Mouse (Mus musculus) lung, embryonic 14.5 days (tissue): ENCODE results near the gene Hddc3. TPM values are rescaled to one million over a fixed set of nuclear protein-coding genes. Genes with fewer than 3 reads are reported as not detected.

ENCODE experiments used
- ATAC-seq: fragments of 200-750 bp; cut with Nextera tagmentation; 2 replicates; pipeline ENCODE4 v1.8.0; 2017; ENCODE audit warnings: mild to moderate bottlenecking, moderate TSS enrichment, moderate library complexity; ENCODE audit not compliant: insufficient read depth
- DNase-seq: peaks from one replicate; pipeline ENCODE4 v3.0.0-alpha.2; 2015
- H3K27ac ChIP-seq: fragments of 300-500 bp; sonication (generic); 2 replicates; pipeline ENCODE4 v1.5.1; 2014; ENCODE audit warnings: low read depth, mild to moderate bottlenecking, moderate library complexity
- H3K27me3 ChIP-seq: fragments of 300-500 bp; sonication (generic); 2 replicates; pipeline ENCODE4 v1.6.1; 2014; ENCODE audit warnings: low read length, control low read depth; ENCODE audit not compliant: insufficient read depth
- H3K36me3 ChIP-seq: fragments of 300-500 bp; sonication (generic); 2 replicates; pipeline ENCODE4 v1.6.1; 2014; ENCODE audit warnings: control low read depth; ENCODE audit not compliant: insufficient read depth
- H3K4me1 ChIP-seq: fragments of 300-500 bp; sonication (generic); 2 replicates; pipeline ENCODE4 v1.6.1; 2014; ENCODE audit warnings: antibody characterized with exemption, control low read depth; ENCODE audit not compliant: insufficient read depth
- H3K4me2 ChIP-seq: fragments of 300-500 bp; sonication (generic); 2 replicates; pipeline ENCODE4 v1.6.1; 2014; ENCODE audit warnings: mild to moderate bottlenecking
- H3K4me3 ChIP-seq: fragments of 300-500 bp; sonication (generic); 2 replicates; pipeline ENCODE4 v1.5.1; 2014; ENCODE audit warnings: low read depth, low read length
- H3K9ac ChIP-seq: fragments of 300-500 bp; sonication (generic); 2 replicates; pipeline ENCODE4 v1.6.1; 2014
- H3K9me3 ChIP-seq: fragments of 300-500 bp; sonication (generic); 2 replicates; pipeline ENCODE4 v1.6.1; 2016; ENCODE audit warnings: low read depth, low read length, control low read depth
- CTCF ChIP-seq: IDR thresholded peaks from 2 replicates; pipeline ENCODE4 v1.5.1; 2016; ENCODE audit warnings: antibody characterized with exemption, low read depth
- WGBS: fragments of 180-500 bp; shearing (Covaris S2); extraction: QIAGEN DNeasy Blood & Tissue Kit; methylation state at CpG from one replicate; pipeline ENCODE4 v1.1.7; 2014; 5-methylcytosine and 5-hydroxymethylcytosine counted together
- polyA plus RNA-seq: library from polyadenylated mRNA; unstranded; fragments of >200 nt; fragmentation: Nextera tagmentation; extraction: Ambion mirVana; gene quantifications from 2 replicates; pipeline ENCODE4 v1.2.1, GENCODE M21; 2014

Hddc3 gene
- polyA plus RNA-seq, 1 experiment from 2014 or later, result 17.9 TPM

GRCm38 (mm10) chr7:80369461-80369860, 26.6 kb downstream of the Hddc3 start:
- Histone ChIP-seq H3K4me2 (peak overlapping the region; percentile 75), H3K9ac (0 out of 2 replicates have a peak overlapping the region, but pooled peaks have one; percentile 78), H3K27ac (peak overlapping the region; percentile 12; the same call in 1 of the 2 replicates), H3K4me1 (peaks cover 5% of the 10 kb centered on the region; the same call in 1 of the 2 replicates), H3K9me3 (no peaks in the 10 kb centered on the region), H3K27me3 (no peaks in the 10 kb centered on the region), H3K36me3 (peaks cover 39% of the 10 kb centered on the region), H3K4me3 (peak overlapping the region; percentile 88)
- no peak for ATAC-seq
- no peak for TF ChIP-seq CTCF
- 50% methylated on average over 5 of the region's 5 CpGs for WGBS
- DNase-seq, result no peak

GRCm38 (mm10) chr7:80369967-80370431, 27.1 kb downstream of the Hddc3 start:
- H3K4me2 ChIP-seq, result peak overlapping the region; percentile 75
- peak overlapping the region; percentile 78 for H3K9ac ChIP-seq
- peak overlapping the region; percentile 88 for H3K4me3 ChIP-seq
- ATAC-seq (peak; percentile 25; the same call in 1 of the 2 replicates), DNase-seq (peak; percentile 64)
- H3K9me3 ChIP-seq, result no peaks in the 10 kb centered on the region
- no peak for TF ChIP-seq CTCF
- 26% methylated on average over 4 of the region's 4 CpGs for whole genome bisulfite sequencing
- H3K27me3 ChIP-seq, result no peaks in the 10 kb centered on the region
- H3K36me3 ChIP-seq, result peaks cover 34% of the 10 kb centered on the region
- H3K27ac ChIP-seq, result peak overlapping the region; percentile 78
- H3K4me1 ChIP-seq, result peaks cover 5% of the 10 kb centered on the region; the same call in 1 of the 2 replicates

- H3K27ac ChIP-seq, result peak overlapping the region; percentile 78
- H3K4me3 ChIP-seq, result peak overlapping the region; percentile 88
- ATAC-seq, result peak; percentile 47
- H3K4me2 ChIP-seq, result peak overlapping the region; percentile 75
- no peaks in the 10 kb centered on the region for H3K9me3 ChIP-seq
- H3K9ac ChIP-seq, result peak overlapping the region; percentile 78
- DNase-seq, result peak; percentile 85
- peaks cover 5% of the 10 kb centered on the region; the same call in 1 of the 2 replicates for H3K4me1 ChIP-seq
- under 1% methylated on average over 31 of the region's 31 CpGs for WGBS
- peaks cover 30% of the 10 kb centered on the region for H3K36me3 ChIP-seq
- no peaks in the 10 kb centered on the region for H3K27me3 ChIP-seq
- no peak for TF ChIP-seq CTCF
These were observed 27.7 kb downstream of the Hddc3 start for GRCm38 (mm10) chr7:80370649-80371040.

- ATAC-seq, result peak; percentile 75
- no peaks in the 10 kb centered on the region for H3K9me3 ChIP-seq
- H3K27me3 ChIP-seq, result no peaks in the 10 kb centered on the region
- WGBS, result under 1% methylated on average over 84 of the region's 86 CpGs
- peak within 1 kb of the TSS; percentile 88 for H3K4me3 ChIP-seq
- peak within 1 kb of the TSS; percentile 78 for H3K27ac ChIP-seq
- peaks cover 24% of the 10 kb centered on the region for H3K36me3 ChIP-seq
- peak within 1 kb of the TSS; percentile 75 for H3K4me2 ChIP-seq
- DNase-seq, result peak; percentile 88
- H3K4me1 ChIP-seq, result peaks cover 5% of the 10 kb centered on the region; the same call in 1 of the 2 replicates
- H3K9ac ChIP-seq, result peak within 1 kb of the TSS; percentile 78
- peak; percentile 26 for TF ChIP-seq CTCF
These were observed 28.3 kb downstream of the Hddc3 start, which contains the start of gene Man2a2 for GRCm38 (mm10) chr7:80371041-80371751. Gene Man2a2, minus strand, starts transcription at chr7:80371375.

GRCm38 (mm10) chr7:80372166-80372565, 29.3 kb downstream of the Hddc3 start:
- DNase-seq (no peak), ATAC-seq (no peak)
- Histone ChIP-seq H3K4me1 (peaks cover 5% of the 10 kb centered on the region; the same call in 1 of the 2 replicates), H3K4me2 (no peak overlapping the region), H3K27ac (no peak overlapping the region), H3K4me3 (no peak overlapping the region), H3K9ac (no peak overlapping the region), H3K27me3 (no peaks in the 10 kb centered on the region), H3K36me3 (peaks cover 15% of the 10 kb centered on the region), H3K9me3 (no peaks in the 10 kb centered on the region)
- 59% methylated on average over 3 of the region's 3 CpGs for WGBS
- TF ChIP-seq CTCF, result no peak

GRCm38 (mm10) chr7:80372667-80373066, 29.8 kb downstream of the Hddc3 start:
- Histone ChIP-seq H3K9me3 (no peaks in the 10 kb centered on the region), H3K27ac (no peak overlapping the region), H3K36me3 (peaks cover 10% of the 10 kb centered on the region), H3K27me3 (no peaks in the 10 kb centered on the region), H3K4me3 (no peak overlapping the region), H3K4me1 (peaks cover 5% of the 10 kb centered on the region; the same call in 1 of the 2 replicates), H3K4me2 (no peak overlapping the region), H3K9ac (no peak overlapping the region)
- TF ChIP-seq CTCF, result no peak
- WGBS, result 40% methylated on average over 2 of the region's 2 CpGs
- DNase-seq (no peak), ATAC-seq (no peak)

- no peak for TF ChIP-seq CTCF
- H3K27me3 ChIP-seq, result no peaks in the 10 kb centered on the region
- no peak overlapping the region for H3K4me2 ChIP-seq
- ATAC-seq (no peak), DNase-seq (no peak)
- peaks cover 3% of the 10 kb centered on the region for H3K36me3 ChIP-seq
- H3K4me1 ChIP-seq, result peaks cover 5% of the 10 kb centered on the region; the same call in 1 of the 2 replicates
- 72% methylated on average over 4 of the region's 4 CpGs for WGBS
- no peak overlapping the region for H3K4me3 ChIP-seq
- H3K27ac ChIP-seq, result no peak overlapping the region
- no peaks in the 10 kb centered on the region for H3K9me3 ChIP-seq
- H3K9ac ChIP-seq, result no peak overlapping the region
These were observed 30.4 kb downstream of the Hddc3 start for GRCm38 (mm10) chr7:80373352-80373751.
